Mouse (Mus musculus): ENCODE measurements around the gene Olfr1494.

The Olfr1494 gene

DNA sequence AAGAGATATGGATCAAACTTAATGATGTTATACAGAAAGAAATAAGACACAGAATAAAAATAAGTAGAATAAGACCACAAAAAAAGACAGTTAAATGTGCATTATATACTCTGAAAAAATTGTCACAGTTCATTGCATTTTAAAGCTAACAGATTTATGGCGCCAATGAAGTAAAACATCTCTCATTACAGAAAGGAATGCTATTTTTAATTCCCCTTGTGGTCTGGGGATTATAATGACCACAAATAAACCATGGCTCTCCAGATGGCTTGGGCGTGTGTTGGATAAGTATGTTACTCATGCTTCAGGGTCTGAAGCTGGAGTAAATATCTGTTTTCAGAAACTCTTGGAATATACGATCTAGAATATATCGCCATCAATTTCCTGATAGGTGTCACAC is at the start of gene Olfr1494:
Olfr1494 (plus strand) TSS at position 301 of the 400 bp plus-strand sequence.
- no peak for DNase-seq (ENCODE audit: low spot score)

DNA sequence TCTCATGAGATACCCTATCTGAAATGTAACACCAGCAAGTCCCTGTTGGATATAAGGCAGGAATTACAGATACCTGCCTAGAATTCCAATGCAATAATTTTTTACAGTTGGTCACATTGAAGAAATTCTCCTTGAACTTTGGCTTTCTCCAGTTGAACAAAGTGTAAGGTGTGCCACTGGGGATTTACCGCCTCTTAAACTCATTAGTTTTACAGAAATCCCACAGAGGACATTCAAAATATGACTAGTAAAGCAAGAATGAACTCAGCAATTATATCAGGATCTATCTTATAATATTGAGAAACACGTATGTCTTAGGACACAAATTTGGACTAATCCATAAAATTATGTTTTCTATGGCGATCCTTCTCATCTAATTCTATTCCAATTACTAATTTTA is 42.6 kb upstream of the Olfr1494 start, which contains the start of gene Olfr1491:
Olfr1491 (plus strand) TSS at position 301 of the 400 bp plus-strand sequence.
- DNase-seq (ENCODE audit: low spot score), result no peak

DNA sequence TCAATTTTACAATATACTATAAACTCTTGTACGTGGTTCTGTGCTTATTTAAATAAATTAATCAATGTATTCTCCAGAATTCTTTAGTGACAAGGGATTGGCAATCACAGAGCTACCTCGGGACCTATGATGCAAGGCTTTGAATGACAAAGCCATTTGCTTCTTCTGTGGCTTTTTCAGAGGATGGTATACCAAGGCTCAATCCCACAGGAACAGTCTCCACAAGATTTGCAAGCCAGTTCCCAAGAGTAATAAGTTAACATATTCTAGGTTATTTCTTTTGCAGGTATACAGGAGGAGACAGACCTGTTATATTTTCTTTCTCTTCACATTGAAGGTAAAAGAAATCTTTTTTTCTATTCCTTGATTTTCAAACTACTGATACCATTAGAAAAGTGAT is 16.6 kb upstream of the Olfr1494 start, which contains the start of gene Olfr1493-ps1:
Olfr1493-ps1 (plus strand) TSS at position 301 of the 400 bp plus-strand sequence.
- DNase-seq (ENCODE audit: low spot score), result no peak

DNA sequence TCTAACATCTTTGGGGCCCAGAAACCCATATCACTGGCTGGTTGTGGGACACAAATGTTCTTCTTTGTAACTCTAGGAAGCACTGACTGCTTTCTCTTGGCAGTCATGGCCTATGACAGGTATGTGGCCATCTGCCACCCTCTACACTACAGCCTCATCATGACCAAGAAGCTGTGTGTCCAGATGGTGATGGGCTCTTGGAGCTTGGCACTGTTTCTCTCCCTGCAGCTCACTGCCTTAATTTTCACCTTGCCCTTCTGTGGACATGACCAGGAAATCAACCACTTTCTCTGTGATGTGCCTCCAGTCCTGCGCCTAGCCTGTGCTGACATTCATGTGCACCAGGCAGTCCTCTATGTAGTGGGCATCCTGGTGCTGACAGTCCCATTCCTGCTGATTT is 9.8 kb downstream of the Olfr1494 start:
- no peak for DNase-seq (ENCODE audit: low spot score)

DNA sequence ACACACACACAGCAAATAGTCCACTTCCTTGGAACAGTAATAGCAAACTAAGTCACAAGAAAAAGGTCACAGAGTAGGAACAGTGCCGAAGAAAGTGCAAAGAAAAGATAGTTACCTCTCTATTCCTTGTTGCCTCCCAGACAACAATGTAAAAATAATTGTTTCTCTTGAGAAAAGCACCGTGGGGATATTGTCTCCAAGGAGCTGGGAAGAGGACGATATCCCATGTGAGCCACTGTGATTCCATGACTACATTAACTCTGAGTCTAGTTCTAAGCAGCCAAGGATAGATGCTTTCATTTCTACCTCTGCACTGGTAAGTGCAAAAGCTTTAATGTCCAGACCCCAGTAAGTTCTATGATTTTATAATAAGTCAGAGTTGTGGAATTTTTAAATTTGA is 24.8 kb downstream of the Olfr1494 start, which contains the start of gene Olfr1495:
Olfr1495 (plus strand) TSS at position 301 of the 400 bp plus-strand sequence.
- DNase-seq (ENCODE audit: low spot score), result no peak

DNA sequence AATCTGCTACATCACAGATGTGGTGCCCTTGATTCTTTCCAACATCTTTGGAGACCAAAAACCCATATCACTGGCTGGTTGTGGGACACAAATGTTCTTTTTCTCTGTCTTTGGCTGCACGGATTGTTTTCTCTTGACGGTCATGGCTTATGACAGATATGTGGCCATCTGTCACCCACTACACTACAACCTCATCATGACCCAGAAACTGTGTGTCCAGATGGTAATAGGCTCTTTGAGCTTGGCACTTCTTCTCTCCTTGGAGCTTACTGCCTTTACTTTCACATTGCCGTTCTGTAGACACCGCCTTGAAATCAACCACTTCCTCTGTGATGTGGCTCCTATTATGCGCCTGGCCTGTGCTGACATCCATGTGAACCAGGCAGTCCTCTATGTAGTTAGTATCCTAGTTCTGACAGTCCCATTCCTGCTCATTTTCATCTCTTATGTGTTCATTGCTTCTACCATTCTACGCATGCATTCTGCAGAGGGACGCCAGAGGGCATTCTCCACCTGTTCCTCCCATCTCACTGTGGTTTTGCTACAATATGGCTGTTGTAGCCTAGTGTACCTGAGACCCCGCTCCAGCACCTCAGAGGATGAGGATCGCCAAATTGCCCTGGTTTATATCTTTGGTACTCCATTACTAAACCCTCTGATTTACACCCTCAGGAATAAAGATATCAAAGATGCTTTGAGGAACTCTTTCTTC is 29.2 kb downstream of the Olfr1494 start:
- no peak for DNase-seq (ENCODE audit: low spot score)

DNA sequence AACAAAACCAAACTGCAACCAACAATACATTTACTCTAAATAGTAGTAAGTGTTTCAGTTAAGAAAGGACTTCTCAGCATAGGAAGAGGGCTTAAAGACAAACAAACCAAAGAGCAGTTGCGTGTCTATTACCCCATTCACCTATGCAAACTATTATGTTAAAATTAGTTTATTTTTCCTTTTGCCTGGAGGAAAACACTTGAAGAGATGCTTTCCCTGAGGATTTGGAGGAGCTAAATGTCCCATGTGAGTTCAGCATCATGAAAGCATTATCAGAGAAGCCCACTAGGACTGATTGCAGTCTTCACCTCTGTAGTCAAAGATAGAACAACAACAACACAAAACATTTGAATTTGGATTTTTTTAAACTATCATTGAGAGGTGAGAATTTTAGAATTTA is 38.0 kb downstream of the Olfr1494 start, which contains the start of gene Olfr1496:
Olfr1496 (plus strand) TSS at position 301 of the 400 bp plus-strand sequence.
- no peak for DNase-seq (ENCODE audit: low spot score)

DNA sequence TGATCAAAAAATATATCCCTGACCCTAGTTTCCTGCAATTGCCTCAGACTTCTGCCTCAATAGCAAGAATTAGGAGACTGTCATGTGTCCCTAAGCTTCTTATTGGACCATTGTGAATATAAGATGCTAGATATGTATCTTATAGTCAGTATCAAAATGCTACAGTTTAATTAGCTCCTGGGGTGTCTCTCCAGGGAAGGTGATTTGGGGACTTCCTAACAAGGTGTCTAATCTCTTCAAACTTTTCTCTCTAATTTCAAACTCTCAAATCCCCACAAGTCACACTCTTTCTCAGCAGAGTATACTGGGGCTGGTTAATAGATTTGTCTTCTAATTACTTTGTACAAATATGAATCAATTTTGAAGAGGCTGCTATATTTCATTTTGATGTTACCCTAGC is 58.6 kb downstream of the Olfr1494 start, which contains the start of gene Olfr1497:
Olfr1497 (minus strand) TSS at position 101 of the 400 bp plus-strand sequence.
- DNase-seq (ENCODE audit: low spot score), result no peak

Data from ovary, postnatal 10 days (tissue).